Mouse (Mus musculus): ENCODE measurements around the gene Epha4. TPM values are rescaled to one million over a fixed set of nuclear protein-coding genes. Genes with fewer than 3 reads are reported as not detected.

Epha4 gene
- polyA plus RNA-seq, 1 experiment = 3.9 TPM

DNA sequence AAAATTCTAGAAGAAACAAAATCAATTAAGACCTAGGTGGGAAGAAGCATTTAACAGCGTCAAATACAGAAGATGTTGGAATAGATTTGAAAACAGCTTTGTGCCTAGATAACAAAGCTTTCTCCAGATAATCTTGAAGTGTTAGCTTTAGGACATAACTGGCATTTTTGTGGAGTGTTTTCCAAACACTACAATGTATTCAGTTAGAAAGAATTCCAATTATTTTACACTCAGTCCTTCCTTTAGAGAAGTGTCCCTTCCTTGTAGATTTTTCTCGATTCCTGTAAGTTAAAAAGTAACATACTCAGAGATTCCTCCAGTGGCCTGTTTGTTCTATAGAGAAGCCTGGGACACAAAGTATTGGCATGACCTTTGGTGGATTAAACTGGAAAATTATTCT lies 23.7 kb upstream of the Epha4 start:
- WGBS = 60% methylated on average over 2 of the region's 2 CpGs
- H3K27ac ChIP-seq (ENCODE audit: control insufficient read depth, insufficient read depth, low read length) = no peak overlapping the region

DNA sequence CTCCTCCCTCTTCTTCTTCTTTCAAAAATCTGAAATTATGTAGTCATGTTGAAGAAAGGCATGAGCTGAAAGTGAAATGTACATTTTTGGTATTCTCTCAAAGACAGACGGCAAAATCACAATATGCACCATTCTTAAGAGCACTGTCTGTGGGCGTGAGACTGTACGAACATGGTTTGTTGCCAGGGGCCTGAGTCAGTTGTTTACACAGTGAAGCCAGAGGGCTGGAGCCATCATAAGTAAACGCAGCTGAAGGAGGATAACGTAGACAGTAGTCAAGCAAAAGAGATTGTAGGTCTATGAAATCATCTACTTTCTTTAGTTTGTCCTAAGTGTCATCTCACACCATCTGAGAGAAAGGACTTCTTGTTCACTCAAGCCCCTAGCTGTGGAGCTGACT lies 21.0 kb upstream of the Epha4 start:
- no peak for DNase-seq
- Histone ChIP-seq H3K4me3 (ENCODE audit: control insufficient read depth, insufficient read depth, low read length) (no peak overlapping the region), H3K27ac (ENCODE audit: control insufficient read depth, insufficient read depth, low read length) (no peak overlapping the region), H3K27me3 (ENCODE audit: control insufficient read depth, insufficient read depth, low read length) (no peaks in the 10 kb centered on the region), H3K36me3 (ENCODE audit: control insufficient read depth, insufficient read depth, low read length) (no peaks in the 10 kb centered on the region), H3K4me1 (replicated peaks; ENCODE audit: control insufficient read depth, insufficient read depth, low read length) (no peaks in the 10 kb centered on the region)
- WGBS = 84% methylated on average over 5 of the region's 5 CpGs
- TF ChIP-seq CTCF (IDR thresholded peaks at IDR 0.05; ENCODE audit: borderline replicate concordance, control insufficient read depth, extremely low read depth, insufficient read depth, low read length, poor library complexity) (no peak), POLR2A (IDR thresholded peaks at IDR 0.05; ENCODE audit: control insufficient read depth, extremely low read depth, insufficient read depth, low read length, poor library complexity) (no peak)

More for the DNA sequence above, 23.7 kb upstream of the Epha4 start:
- no peak overlapping the region for H3K4me3 ChIP-seq (ENCODE audit: control insufficient read depth, insufficient read depth, low read length)
- no peaks in the 10 kb centered on the region for H3K36me3 ChIP-seq (ENCODE audit: control insufficient read depth, insufficient read depth, low read length)
- DNase-seq = no peak
- TF ChIP-seq CTCF (IDR thresholded peaks at IDR 0.05; ENCODE audit: borderline replicate concordance, control insufficient read depth, extremely low read depth, insufficient read depth, low read length, poor library complexity) = no peak
- no peak for TF ChIP-seq POLR2A (IDR thresholded peaks at IDR 0.05; ENCODE audit: control insufficient read depth, extremely low read depth, insufficient read depth, low read length, poor library complexity)
- H3K4me1 ChIP-seq (replicated peaks; ENCODE audit: control insufficient read depth, insufficient read depth, low read length) = no peaks in the 10 kb centered on the region
- no peaks in the 10 kb centered on the region for H3K27me3 ChIP-seq (ENCODE audit: control insufficient read depth, insufficient read depth, low read length)

DNA sequence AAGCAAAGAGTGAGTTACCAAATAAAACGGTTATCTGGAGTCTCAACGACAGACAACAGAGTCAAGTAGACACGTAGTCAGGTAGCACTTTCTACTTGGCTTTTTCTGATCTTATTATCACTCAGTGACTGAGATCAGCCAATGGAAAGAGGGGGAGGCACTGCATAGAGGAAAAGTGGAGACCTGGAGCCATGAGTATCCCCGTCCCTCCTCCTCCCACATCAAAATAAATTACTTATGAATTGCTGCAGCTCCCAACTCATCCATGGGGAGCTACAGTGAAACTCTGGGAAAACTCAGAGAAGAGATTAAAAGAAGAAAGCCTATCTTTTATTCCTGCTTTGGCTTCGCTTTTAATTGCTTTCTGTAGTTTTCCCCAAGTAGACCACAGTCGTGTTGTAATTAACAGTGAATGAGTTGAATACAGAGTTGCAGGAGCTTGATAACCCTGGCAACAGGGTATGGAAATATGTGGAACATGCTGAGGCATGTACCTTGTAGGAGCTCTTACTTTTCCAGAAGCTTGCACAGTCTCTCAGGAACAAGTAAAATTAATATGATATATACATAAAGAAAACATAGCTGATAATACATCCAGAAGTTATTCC lies 17.8 kb upstream of the Epha4 start:
- no peaks in the 10 kb centered on the region for H3K27me3 ChIP-seq (ENCODE audit: control insufficient read depth, insufficient read depth, low read length)
- no peaks in the 10 kb centered on the region for H3K36me3 ChIP-seq (ENCODE audit: control insufficient read depth, insufficient read depth, low read length)
- no peaks in the 10 kb centered on the region for H3K4me1 ChIP-seq (replicated peaks; ENCODE audit: control insufficient read depth, insufficient read depth, low read length)
- H3K27ac ChIP-seq (ENCODE audit: control insufficient read depth, insufficient read depth, low read length) = no peak overlapping the region
- TF ChIP-seq CTCF (IDR thresholded peaks at IDR 0.05; ENCODE audit: borderline replicate concordance, control insufficient read depth, extremely low read depth, insufficient read depth, low read length, poor library complexity) (no peak), POLR2A (IDR thresholded peaks at IDR 0.05; ENCODE audit: control insufficient read depth, extremely low read depth, insufficient read depth, low read length, poor library complexity) (no peak)
- H3K4me3 ChIP-seq (ENCODE audit: control insufficient read depth, insufficient read depth, low read length) = no peak overlapping the region
- DNase-seq = no peak
- 62% methylated on average over 6 of the region's 6 CpGs for WGBS

DNA sequence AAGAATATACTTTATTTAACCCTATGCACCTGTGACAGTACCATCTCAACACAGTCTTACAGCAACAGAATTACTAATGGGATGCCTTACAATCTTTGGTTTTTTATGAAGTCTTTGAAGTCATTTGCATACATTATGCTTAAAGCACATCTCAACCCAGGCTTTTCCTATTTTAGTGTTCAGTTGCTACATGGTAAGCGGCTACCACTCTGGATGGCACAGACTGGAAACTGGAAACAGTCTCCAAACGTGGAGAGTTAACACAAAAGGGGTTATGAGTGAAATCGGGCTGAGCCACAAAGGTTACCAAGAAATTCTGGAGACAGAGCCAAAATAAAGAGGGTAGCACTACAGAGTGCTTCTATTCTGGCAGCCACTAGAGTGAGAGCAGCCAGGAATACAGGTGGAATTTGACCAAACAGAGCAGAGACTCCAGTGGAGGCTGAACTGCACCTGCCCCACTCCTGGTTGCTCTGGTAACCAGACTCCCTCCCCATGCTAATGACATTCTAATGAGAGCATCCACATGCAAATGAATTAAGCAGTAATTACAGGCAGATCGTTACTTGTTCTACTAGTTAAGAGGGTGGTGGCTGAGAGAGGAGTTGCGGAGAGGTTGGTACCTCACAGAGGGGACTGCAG lies 17.2 kb upstream of the Epha4 start:
- H3K27me3 ChIP-seq (ENCODE audit: control insufficient read depth, insufficient read depth, low read length) = no peaks in the 10 kb centered on the region

DNA sequence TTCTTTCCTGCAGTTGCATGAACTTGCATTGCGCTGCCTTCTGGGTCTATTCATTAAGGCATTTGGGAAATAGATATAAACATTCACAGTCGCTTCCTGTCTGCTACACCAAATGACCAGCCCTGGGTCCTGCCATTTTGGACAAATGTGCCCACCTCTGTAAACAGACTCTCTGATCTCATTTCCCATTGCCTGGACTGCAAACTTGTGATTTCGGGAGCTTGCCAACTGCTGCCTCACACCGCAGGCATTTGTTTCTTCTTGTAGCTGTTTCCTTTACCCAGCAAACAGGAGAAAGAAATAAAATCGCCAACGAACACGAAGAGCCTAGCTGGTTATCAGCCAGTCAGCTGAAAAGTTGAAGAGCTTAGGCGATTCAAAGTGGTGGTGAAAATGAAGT lies 10.2 kb upstream of the Epha4 start:
- H3K27me3 ChIP-seq (ENCODE audit: control insufficient read depth, insufficient read depth, low read length) = no peaks in the 10 kb centered on the region
- no peak overlapping the region for H3K4me3 ChIP-seq (ENCODE audit: control insufficient read depth, insufficient read depth, low read length)
- no peak overlapping the region for H3K27ac ChIP-seq (ENCODE audit: control insufficient read depth, insufficient read depth, low read length)
- H3K36me3 ChIP-seq (ENCODE audit: control insufficient read depth, insufficient read depth, low read length) = no peaks in the 10 kb centered on the region
- 85% methylated on average over 8 of the region's 8 CpGs for WGBS
- no peaks in the 10 kb centered on the region for H3K4me1 ChIP-seq (replicated peaks; ENCODE audit: control insufficient read depth, insufficient read depth, low read length)
- TF ChIP-seq CTCF (IDR thresholded peaks at IDR 0.05; ENCODE audit: borderline replicate concordance, control insufficient read depth, extremely low read depth, insufficient read depth, low read length, poor library complexity) (no peak), POLR2A (IDR thresholded peaks at IDR 0.05; ENCODE audit: control insufficient read depth, extremely low read depth, insufficient read depth, low read length, poor library complexity) (no peak)
- no peak for DNase-seq

More for the DNA sequence above, 17.2 kb upstream of the Epha4 start:
- Histone ChIP-seq H3K4me3 (ENCODE audit: control insufficient read depth, insufficient read depth, low read length) (no peak overlapping the region), H3K4me1 (replicated peaks; ENCODE audit: control insufficient read depth, insufficient read depth, low read length) (no peaks in the 10 kb centered on the region), H3K36me3 (ENCODE audit: control insufficient read depth, insufficient read depth, low read length) (no peaks in the 10 kb centered on the region), H3K27ac (ENCODE audit: control insufficient read depth, insufficient read depth, low read length) (no peak overlapping the region)
- TF ChIP-seq POLR2A (IDR thresholded peaks at IDR 0.05; ENCODE audit: control insufficient read depth, extremely low read depth, insufficient read depth, low read length, poor library complexity) (no peak), CTCF (IDR thresholded peaks at IDR 0.05; ENCODE audit: borderline replicate concordance, control insufficient read depth, extremely low read depth, insufficient read depth, low read length, poor library complexity) (no peak)
- WGBS = 68% methylated on average over 5 of the region's 5 CpGs
- no peak for DNase-seq

DNA sequence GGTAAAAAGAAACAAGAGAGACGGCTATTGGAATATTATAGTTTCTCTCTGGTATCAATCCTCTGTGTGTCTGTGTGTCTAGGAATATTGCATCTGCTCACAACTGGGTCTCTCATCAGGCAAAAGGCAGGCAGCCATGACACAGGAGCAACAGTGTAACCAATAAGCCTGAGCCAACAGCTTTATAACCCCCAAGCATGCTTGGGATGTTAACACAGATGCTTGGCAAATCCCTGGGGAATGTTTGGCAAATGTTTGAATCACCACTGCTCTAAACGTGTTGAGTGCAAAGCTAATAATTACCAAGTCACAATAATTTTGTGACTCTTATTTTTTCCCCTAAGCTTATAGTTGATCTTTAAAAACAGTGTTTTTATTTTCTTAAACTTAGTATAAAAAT lies 8.5 kb upstream of the Epha4 start:
- TF ChIP-seq CTCF (IDR thresholded peaks at IDR 0.05; ENCODE audit: borderline replicate concordance, control insufficient read depth, extremely low read depth, insufficient read depth, low read length, poor library complexity) (no peak), POLR2A (IDR thresholded peaks at IDR 0.05; ENCODE audit: control insufficient read depth, extremely low read depth, insufficient read depth, low read length, poor library complexity) (no peak)
- Histone ChIP-seq H3K4me3 (ENCODE audit: control insufficient read depth, insufficient read depth, low read length) (no peak overlapping the region), H3K27me3 (ENCODE audit: control insufficient read depth, insufficient read depth, low read length) (no peaks in the 10 kb centered on the region), H3K27ac (ENCODE audit: control insufficient read depth, insufficient read depth, low read length) (no peak overlapping the region), H3K36me3 (ENCODE audit: control insufficient read depth, insufficient read depth, low read length) (no peaks in the 10 kb centered on the region), H3K4me1 (replicated peaks; ENCODE audit: control insufficient read depth, insufficient read depth, low read length) (no peaks in the 10 kb centered on the region)
- WGBS = 93% methylated on average over 2 of the region's 2 CpGs
- no peak for DNase-seq
